8 mouse cellular contexts compared by ENCODE assay signal in genomic region chr17:6317339-6317985, GRCm38 (mm10). TPM values are rescaled to one million over a fixed set of nuclear protein-coding genes. Genes with fewer than 3 reads are reported as not detected.
DNase-seq lines count a peak whose midpoint lies in the region; ATAC-seq lines count a peak whose summit lies in the region.
"Not testable (repeated sequence)": the region's sequence is repeated elsewhere in the genome, so short reads cannot be mapped to it uniquely, and the experiment has no call there.

Dynlt1a (minus strand) TSS chr17:6317500.

- DNase-seq in CD8-positive naive resting alpha-beta T cell, adult 2 months (ENCODE audit: low read depth in 2 of 2, low spot score in 2 of 2): peak; percentile 92 to 96
- DNase-seq in c-Kit-negative CD71-positive TER-119-positive erythroid progenitor cells, embryonic 14.5 days (ENCODE audit: low read depth, low spot score): peak; percentile 69
- peak; percentile 47 for DNase-seq in fibroblast of lung, adult 2 months (ENCODE audit: low read depth)
- peak; percentile 99 for DNase-seq in kidney, postnatal 14 days
- DNase-seq in naive thymus-derived CD4-positive, alpha-beta T cell, adult 2 months (ENCODE audit: low read depth): peak; percentile 89
- DNase-seq in splenic B cell, adult 2 months (ENCODE audit: low read depth, low spot score): peak; percentile 93

- H3K4me2 ChIP-seq in heart, embryonic 14.5 days (ENCODE audit: low read length): peak within 1 kb of the TSS; percentile 62
- H3K4me2 ChIP-seq in liver, embryonic 12.5 days: peak within 1 kb of the TSS; percentile 78

- 8% methylated on average over 21 of the region's 23 CpGs for WGBS in heart, embryonic 14.5 days
- WGBS in liver, embryonic 12.5 days (ENCODE audit: insufficient replicate concordance): 7% methylated on average over 22 of the region's 23 CpGs

- H3K36me3 ChIP-seq in heart, embryonic 14.5 days (ENCODE audit: control insufficient read depth, insufficient read depth, low read length); liver, embryonic 12.5 days; splenic B cell, adult 2 months (ENCODE audit: control insufficient read depth, insufficient read depth, low read length, poor library complexity, severe bottlenecking): not testable (repeated sequence)

- H3K4me1 ChIP-seq in heart, embryonic 14.5 days (ENCODE audit: control insufficient read depth in 2 of 2, insufficient read depth in 2 of 2, low read length in 2 of 2); liver, embryonic 12.5 days: not testable (repeated sequence)

- H3K4me3 ChIP-seq in heart, embryonic 14.5 days (ENCODE audit: control insufficient read depth in 1 of 2, insufficient read depth in 1 of 2, low read depth in 1 of 2, low read length in 2 of 2): peak within 1 kb of the TSS; percentile 41 to 58
- H3K4me3 ChIP-seq in liver, embryonic 12.5 days: peak within 1 kb of the TSS; percentile 61

- not testable (repeated sequence) for H3K27ac ChIP-seq in heart, embryonic 14.5 days (replicated peaks in 1 of 2; ENCODE audit: control insufficient read depth in 1 of 2, insufficient read depth in 1 of 2, low read depth in 2 of 2, low read length in 2 of 2); liver, embryonic 12.5 days

- H3K9me3 ChIP-seq in heart, embryonic 14.5 days (ENCODE audit: control insufficient read depth, low read length); liver, embryonic 12.5 days (replicated peaks): not testable (repeated sequence)

- not testable (repeated sequence) for H3K27me3 ChIP-seq in heart, embryonic 14.5 days (ENCODE audit: control insufficient read depth, insufficient read depth, low read length); liver, embryonic 12.5 days (replicated peaks); splenic B cell, adult 2 months (ENCODE audit: control insufficient read depth, insufficient read depth, low read length, poor library complexity, severe bottlenecking)

- peak within 1 kb of the TSS; percentile 56; the same call in 1 of the 2 replicates for H3K9ac ChIP-seq in heart, embryonic 14.5 days (ENCODE audit: low read length)
- peak within 1 kb of the TSS; percentile 65 for H3K9ac ChIP-seq in liver, embryonic 12.5 days

- peak; percentile 92 for ATAC-seq in heart, embryonic 14.5 days (ENCODE audit: insufficient number of reproducible peaks, insufficient read depth, low FRiP score, low read depth)
- peak; percentile 95 for ATAC-seq in liver, embryonic 12.5 days

RNA-seq across cellular contexts. Expression of gene Dynlt1a, which starts in this region (rescaled TPM):
- 12.7 and 13.6 TPM in 2 replicates for polyA plus RNA-seq in heart, embryonic 14.5 days (2014; fragmentation: Nextera tagmentation; extraction: Ambion mirVana)
- polyA plus RNA-seq in liver, embryonic 12.5 days (2016; fragmentation: Nextera tagmentation; extraction: Ambion mirVana): 6.7 and 8.5 TPM in 2 replicates

Comparison
In these comparisons a context has a peak if more than half of its experiments do, and no peak if none do; other contexts are left out.
1. DNase-seq: peak in every context shown above with its lines; median percentile 99 in kidney, postnatal 14 days; 94 in CD8-positive naive resting alpha-beta T cell, adult 2 months; 93 in splenic B cell, adult 2 months; 89 in naive thymus-derived CD4-positive, alpha-beta T cell, adult 2 months; 69 in c-Kit-negative CD71-positive TER-119-positive erythroid progenitor cells, embryonic 14.5 days; 47 in fibroblast of lung, adult 2 months.